Mouse (Mus musculus) layer of hippocampus, adult 2 months (tissue): ENCODE results near the gene Cyp3a13. TPM values are rescaled to one million over a fixed set of nuclear protein-coding genes. Genes with fewer than 3 reads are reported as not detected.
"Not testable (repeated sequence)": the region's sequence is repeated elsewhere in the genome, so short reads cannot be mapped to it uniquely, and the experiment has no call there.

Source experiments
- DNase-seq, 2 experiments: peaks; one replicate each; pipeline ENCODE4 v3.0.0; 2022; ENCODE audit warnings: low spot score in 2 of 2
- H3K27ac ChIP-seq: fragments of 200-600 bp; 2 replicates; pipeline ENCODE4 v1.8.1; 2022
- H3K4me3 ChIP-seq: fragments of 200-600 bp; 2 replicates; pipeline ENCODE4 v1.8.1; 2022; ENCODE audit warnings: mild to moderate bottlenecking
- CTCF ChIP-seq: fragments of 200-600 bp; conservative IDR thresholded peaks from 2 replicates; pipeline ENCODE4 v1.8.1; 2022; ENCODE audit warnings: antibody characterized with exemption, mild to moderate bottlenecking, moderate library complexity
- total RNA-seq, 2 experiments: library from RNA; stranded (reverse); gene quantifications; 2 replicates each; pipeline ENCODE4 v1.2.3; 2021

Cyp3a13 gene
- total RNA-seq, 2 experiments from 2014 or later, result 0.22 to 0.23 TPM

- no peak overlapping the region for H3K4me3 ChIP-seq
- H3K27ac ChIP-seq, result no peak overlapping the region
- TF ChIP-seq CTCF, result peak; percentile 33
- DNase-seq, result no peak
Measured at GRCm38 (mm10) chr5:137914508-137914907, 6.9 kb downstream of the Cyp3a13 start.

- Histone ChIP-seq H3K4me3 (no peak overlapping the region), H3K27ac (no peak overlapping the region)
- DNase-seq, result no peak
- TF ChIP-seq CTCF, result no peak
Measured at GRCm38 (mm10) chr5:137909564-137910262, 11.7 kb downstream of the Cyp3a13 start.

GRCm38 (mm10) chr5:137897812-137898211 lies 23.6 kb downstream of the Cyp3a13 start:
- no peak overlapping the region for H3K4me3 ChIP-seq
- no peak for DNase-seq
- no peak overlapping the region for H3K27ac ChIP-seq
- no peak for TF ChIP-seq CTCF

GRCm38 (mm10) chr5:137892954-137893353 lies 28.5 kb downstream of the Cyp3a13 start:
- no peak overlapping the region for H3K4me3 ChIP-seq
- TF ChIP-seq CTCF, result peak; percentile 47
- no peak for DNase-seq
- no peak overlapping the region for H3K27ac ChIP-seq

GRCm38 (mm10) chr5:137887666-137888065 lies 33.8 kb downstream of the Cyp3a13 start:
- H3K27ac ChIP-seq, result no peak overlapping the region
- DNase-seq, result no peak
- no peak for TF ChIP-seq CTCF
- H3K4me3 ChIP-seq, result no peak overlapping the region

GRCm38 (mm10) chr5:137885894-137886293 lies 35.5 kb downstream of the Cyp3a13 start:
- H3K27ac ChIP-seq, result no peak overlapping the region
- DNase-seq, result peak; percentile 58 to 61
- peak; percentile 86 for TF ChIP-seq CTCF
- no peak overlapping the region for H3K4me3 ChIP-seq

- no peak overlapping the region for H3K27ac ChIP-seq
- DNase-seq, result no peak
- TF ChIP-seq CTCF, result no peak
- no peak overlapping the region for H3K4me3 ChIP-seq
Measured at GRCm38 (mm10) chr5:137883345-137883744, 38.1 kb downstream of the Cyp3a13 start.

GRCm38 (mm10) chr5:137882922-137883321 lies 38.5 kb downstream of the Cyp3a13 start:
- no peak for DNase-seq
- no peak overlapping the region for H3K4me3 ChIP-seq
- TF ChIP-seq CTCF, result no peak
- H3K27ac ChIP-seq, result no peak overlapping the region

- Histone ChIP-seq H3K27ac (no peak overlapping the region), H3K4me3 (no peak overlapping the region)
- peak; percentile 72 for TF ChIP-seq CTCF
- DNase-seq, result peak; percentile 4 to 15
Measured at GRCm38 (mm10) chr5:137877860-137878259, 43.6 kb downstream of the Cyp3a13 start.

GRCm38 (mm10) chr5:137875054-137875453 lies 46.4 kb downstream of the Cyp3a13 start:
- DNase-seq, result no peak
- no peak overlapping the region for H3K4me3 ChIP-seq
- no peak overlapping the region for H3K27ac ChIP-seq
- TF ChIP-seq CTCF, result no peak

GRCm38 (mm10) chr5:137872381-137872702 lies 49.1 kb downstream of the Cyp3a13 start:
- H3K27ac ChIP-seq, DNase-seq, H3K4me3 ChIP-seq: not testable (repeated sequence)

- DNase-seq, H3K4me3 ChIP-seq, H3K27ac ChIP-seq: not testable (repeated sequence)
Measured at GRCm38 (mm10) chr5:137871644-137872380, 49.6 kb downstream of the Cyp3a13 start, which contains the start of gene Pilrb2. Gene Pilrb2 (minus strand): TSS chr5:137871815.

- H3K27ac ChIP-seq, H3K4me3 ChIP-seq, DNase-seq: not testable (repeated sequence)
Measured at GRCm38 (mm10) chr5:137868600-137868999, 52.8 kb downstream of the Cyp3a13 start.

- H3K27ac ChIP-seq, H3K4me3 ChIP-seq, DNase-seq: not testable (repeated sequence)
Measured at GRCm38 (mm10) chr5:137864008-137864407, 57.4 kb downstream of the Cyp3a13 start.

GRCm38 (mm10) chr5:137857960-137858710 lies 63.3 kb downstream of the Cyp3a13 start, which contains the start of gene Pilrb1:
Gene Pilrb1 (minus strand): TSS chr5:137858106.
- H3K27ac ChIP-seq, H3K4me3 ChIP-seq, DNase-seq: not testable (repeated sequence)

- DNase-seq, H3K4me3 ChIP-seq, H3K27ac ChIP-seq: not testable (repeated sequence)
Measured at GRCm38 (mm10) chr5:137856870-137857269, 64.5 kb downstream of the Cyp3a13 start.

- not testable (repeated sequence) for DNase-seq, H3K4me3 ChIP-seq
Measured at GRCm38 (mm10) chr5:137854907-137855306, 66.5 kb downstream of the Cyp3a13 start.

GRCm38 (mm10) chr5:137850313-137850712 lies 71.1 kb downstream of the Cyp3a13 start:
- H3K27ac ChIP-seq, H3K4me3 ChIP-seq, DNase-seq: not testable (repeated sequence)

More at GRCm38 (mm10) chr5:137854907-137855306, 66.5 kb downstream of the Cyp3a13 start:
- not testable (repeated sequence) for H3K27ac ChIP-seq
